ENCODE assay signal across 15 mouse cellular contexts in the genomic region with DNA sequence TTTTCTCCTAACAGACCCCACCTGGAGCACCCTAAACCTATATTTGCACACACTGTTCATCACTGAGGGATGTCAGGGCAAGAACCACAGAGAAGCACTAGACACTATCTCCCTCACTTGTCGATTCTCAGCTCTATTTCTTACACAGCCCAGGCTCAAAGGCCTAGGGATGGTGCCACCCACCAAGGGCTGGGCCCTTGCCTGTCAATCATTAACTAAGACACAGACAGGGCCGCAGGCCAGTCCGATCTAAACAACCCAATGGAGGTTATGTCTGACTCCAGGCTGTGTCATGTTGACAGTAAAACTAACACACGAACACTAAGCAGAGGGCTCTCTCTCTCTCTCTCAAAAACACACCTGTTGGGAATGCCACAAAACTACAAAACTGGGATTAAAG. TPM values are rescaled to one million over a fixed set of nuclear protein-coding genes. Genes with fewer than 3 reads are reported as not detected.
DNase-seq lines count a peak whose midpoint lies in the region; ATAC-seq lines count a peak whose summit lies in the region.
"Had no signal": no experiment of that assay in that cellular context is flagged by ENCODE, and none has a peak within 500 bp of the region (broad histone marks: within the 10 kb centered on the region; RNA-seq: fewer than 3 reads in every experiment).

No protein-coding gene starts in this region.

- H3K4me2 ChIP-seq in forebrain, embryonic 15.5 days (replicated peaks): no peak overlapping the region
- H3K4me2 ChIP-seq in forebrain, embryonic 16.5 days (ENCODE audit: low read length): no peak overlapping the region
- no peak overlapping the region for H3K4me2 ChIP-seq in embryonic facial prominence, embryonic 11.5 days (ENCODE audit: low read depth, low read length)
- no peak overlapping the region for H3K4me2 ChIP-seq in limb, embryonic 12.5 days
- no peak overlapping the region for H3K4me2 ChIP-seq in heart, embryonic 11.5 days
- H3K4me2 ChIP-seq: heart, embryonic 15.5 days; limb, embryonic 15.5 days; neural tube, embryonic 12.5 days had no signal

- no peaks in the 10 kb centered on the region for H3K9me3 ChIP-seq in forebrain, embryonic 15.5 days
- H3K9me3 ChIP-seq in forebrain, embryonic 16.5 days (ENCODE audit: control insufficient read depth, low read length): no peaks in the 10 kb centered on the region
- no peaks in the 10 kb centered on the region for H3K9me3 ChIP-seq in embryonic facial prominence, embryonic 11.5 days (replicated peaks; ENCODE audit: control insufficient read depth, low read length)
- H3K9me3 ChIP-seq in limb, embryonic 12.5 days: no peaks in the 10 kb centered on the region
- no peaks in the 10 kb centered on the region for H3K9me3 ChIP-seq in heart, embryonic 11.5 days (replicated peaks; ENCODE audit: control insufficient read depth, low read length)
- H3K9me3 ChIP-seq: heart, embryonic 15.5 days; limb, embryonic 15.5 days; neural tube, embryonic 12.5 days had no signal

- no peak for DNase-seq in embryonic facial prominence, embryonic 11.5 days (ENCODE audit: low spot score)
- peak; percentile 76 for DNase-seq in kidney, adult 11 months
- no peak for DNase-seq in right cerebral cortex, postnatal 36 days (ENCODE audit: low spot score in 2 of 2)
- no peak for DNase-seq in testis, postnatal 10 days (ENCODE audit: low spot score)
- DNase-seq: adrenal gland, postnatal 14 days; B cell, adult 2 months; cerebellum, adult 11 months; gastrocnemius, postnatal 25 days had no signal

- H3K4me1 ChIP-seq in forebrain, embryonic 15.5 days: peaks cover 19% of the 10 kb centered on the region
- H3K4me1 ChIP-seq in forebrain, embryonic 16.5 days (replicated peaks; ENCODE audit: control insufficient read depth, insufficient read depth, low read length): peaks cover 11% of the 10 kb centered on the region
- H3K4me1 ChIP-seq in embryonic facial prominence, embryonic 11.5 days (ENCODE audit: control insufficient read depth, insufficient read depth, low read length): peaks cover 5% of the 10 kb centered on the region
- peaks cover 51% of the 10 kb centered on the region for H3K4me1 ChIP-seq in limb, embryonic 12.5 days (replicated peaks)
- peaks cover 11% of the 10 kb centered on the region for H3K4me1 ChIP-seq in heart, embryonic 11.5 days (ENCODE audit: control insufficient read depth, insufficient read depth, low read length)

- H3K9ac ChIP-seq in forebrain, embryonic 15.5 days (replicated peaks): no peak overlapping the region
- H3K9ac ChIP-seq in forebrain, embryonic 16.5 days (replicated peaks; ENCODE audit: low read depth, low read length): no peak overlapping the region
- no peak overlapping the region for H3K9ac ChIP-seq in embryonic facial prominence, embryonic 11.5 days (replicated peaks; ENCODE audit: low read length)
- H3K9ac ChIP-seq in limb, embryonic 12.5 days (replicated peaks): no peak overlapping the region
- no peak overlapping the region for H3K9ac ChIP-seq in heart, embryonic 11.5 days (ENCODE audit: low read depth, low read length)
- H3K9ac ChIP-seq: heart, embryonic 15.5 days; limb, embryonic 15.5 days; neural tube, embryonic 12.5 days had no signal

- H3K27ac ChIP-seq in forebrain, embryonic 15.5 days (replicated peaks): 0 out of 2 replicates have a peak overlapping the region, but pooled peaks have one; percentile 12
- no peak overlapping the region for H3K27ac ChIP-seq in forebrain, embryonic 16.5 days (ENCODE audit: low read length)
- H3K27ac ChIP-seq in embryonic facial prominence, embryonic 11.5 days (replicated peaks; ENCODE audit: low read depth, low read length): peak overlapping the region; percentile 66
- peak overlapping the region; percentile 86 for H3K27ac ChIP-seq in limb, embryonic 12.5 days
- H3K27ac ChIP-seq in heart, embryonic 11.5 days (ENCODE audit: low read depth, low read length): no peak overlapping the region
- H3K27ac ChIP-seq: neural tube, embryonic 12.5 days had no signal

- H3K36me3 ChIP-seq in forebrain, embryonic 15.5 days: no peaks in the 10 kb centered on the region
- no peaks in the 10 kb centered on the region for H3K36me3 ChIP-seq in forebrain, embryonic 16.5 days (ENCODE audit: control insufficient read depth, insufficient read depth)
- H3K36me3 ChIP-seq in embryonic facial prominence, embryonic 11.5 days (replicated peaks; ENCODE audit: control insufficient read depth, insufficient read depth, low read depth, low read length): no peaks in the 10 kb centered on the region
- no peaks in the 10 kb centered on the region for H3K36me3 ChIP-seq in limb, embryonic 12.5 days
- no peaks in the 10 kb centered on the region for H3K36me3 ChIP-seq in heart, embryonic 11.5 days (ENCODE audit: control insufficient read depth, insufficient read depth, low read length)
- H3K36me3 ChIP-seq: heart, embryonic 15.5 days; limb, embryonic 15.5 days; neural tube, embryonic 12.5 days had no signal

- 0 out of 2 replicates have a peak, but pooled peaks have one; percentile 21 for ATAC-seq in forebrain, embryonic 15.5 days (replicated peaks)
- no peak for ATAC-seq in forebrain, embryonic 16.5 days
- ATAC-seq in embryonic facial prominence, embryonic 11.5 days (replicated peaks; ENCODE audit: insufficient number of reproducible peaks, low FRiP score, low TSS enrichment, low read depth): no peak
- no peak for ATAC-seq in limb, embryonic 12.5 days (ENCODE audit: insufficient number of reproducible peaks, insufficient read depth, low FRiP score, low TSS enrichment, low read depth)
- ATAC-seq in heart, embryonic 11.5 days (replicated peaks; ENCODE audit: insufficient number of reproducible peaks, low FRiP score, low TSS enrichment): no peak

- no peak overlapping the region for H3K4me3 ChIP-seq in forebrain, embryonic 15.5 days
- H3K4me3 ChIP-seq in forebrain, embryonic 16.5 days (replicated peaks; ENCODE audit: low read length): no peak overlapping the region
- H3K4me3 ChIP-seq in embryonic facial prominence, embryonic 11.5 days (ENCODE audit: low read depth, low read length): no peak overlapping the region
- H3K4me3 ChIP-seq in limb, embryonic 12.5 days (replicated peaks): no peak overlapping the region
- H3K4me3 ChIP-seq in heart, embryonic 11.5 days (ENCODE audit: low read depth, low read length): no peak overlapping the region
- H3K4me3 ChIP-seq: heart, embryonic 15.5 days; limb, embryonic 15.5 days; neural tube, embryonic 12.5 days had no signal

- WGBS in forebrain, embryonic 15.5 days: 75% methylated on average over 4 of the region's 4 CpGs
- WGBS in forebrain, embryonic 16.5 days: 73% methylated on average over 4 of the region's 4 CpGs
- 73% methylated on average over 4 of the region's 4 CpGs for WGBS in embryonic facial prominence, embryonic 11.5 days
- 90% methylated on average over 4 of the region's 4 CpGs for WGBS in limb, embryonic 12.5 days
- WGBS in heart, embryonic 11.5 days (ENCODE audit: insufficient replicate concordance): 74% methylated on average over 4 of the region's 4 CpGs

- H3K27me3 ChIP-seq in forebrain, embryonic 15.5 days: no peaks in the 10 kb centered on the region
- H3K27me3 ChIP-seq in forebrain, embryonic 16.5 days (replicated peaks; ENCODE audit: control insufficient read depth, insufficient read depth, low read length): no peaks in the 10 kb centered on the region
- H3K27me3 ChIP-seq in embryonic facial prominence, embryonic 11.5 days (ENCODE audit: control insufficient read depth, insufficient read depth, low read length): no peaks in the 10 kb centered on the region
- no peaks in the 10 kb centered on the region for H3K27me3 ChIP-seq in limb, embryonic 12.5 days
- no peaks in the 10 kb centered on the region for H3K27me3 ChIP-seq in heart, embryonic 11.5 days (ENCODE audit: control insufficient read depth, insufficient read depth, low read length)
- H3K27me3 ChIP-seq: heart, embryonic 15.5 days; limb, embryonic 15.5 days; neural tube, embryonic 12.5 days had no signal

RNA-seq across cellular contexts. Expression of gene Afap1l2, which starts 9.7 kb away (rescaled TPM):
- polyA plus RNA-seq in forebrain, embryonic 15.5 days (2015; fragmentation: Nextera tagmentation; extraction: Ambion mirVana): 5.9 and 6.8 TPM in 2 replicates
- 8.9 and 9.9 TPM in 2 replicates for polyA plus RNA-seq in forebrain, embryonic 16.5 days (2015; fragmentation: Nextera tagmentation; extraction: Ambion mirVana)
- polyA plus RNA-seq in embryonic facial prominence, embryonic 11.5 days (2014; fragmentation: Nextera tagmentation; extraction: Ambion mirVana): 5.5 and 7.8 TPM in 2 replicates
- 2.3 and 3.3 TPM in 2 replicates for polyA plus RNA-seq in limb, embryonic 12.5 days (2016; fragmentation: Nextera tagmentation; extraction: Ambion mirVana)
- 1.3 and 1.5 TPM in 2 replicates for polyA plus RNA-seq in heart, embryonic 11.5 days (2014; fragmentation: Nextera tagmentation; extraction: Ambion mirVana)

Comparison
In these comparisons a context has a peak if more than half of its experiments do, and no peak if none do; other contexts are left out.
1. H3K27ac ChIP-seq: peak in forebrain, embryonic 15.5 days (single experiment), embryonic facial prominence, embryonic 11.5 days (single experiment) and limb, embryonic 12.5 days (single experiment); none in forebrain, embryonic 16.5 days (single experiment) and heart, embryonic 11.5 days (single experiment).